Mouse (Mus musculus): ENCODE data around the gene Zfp513. TPM values are rescaled to one million over a fixed set of nuclear protein-coding genes. Genes with fewer than 3 reads are reported as not detected.

Gene Zfp513
- 3.1 and 4.2 TPM in 2 replicates for total RNA-seq (2014; rRNA removed)
- polyA plus RNA-seq (2012; rRNA removed) = 17.6 and 27.6 TPM in 2 replicates

GRCm38 (mm10) chr5:31201742-31202590, at the start of gene Zfp513:
TSS of gene Zfp513 (minus strand) at chr5:31202303.
- WGBS = 1% methylated on average over 53 of the region's 53 CpGs

GRCm38 (mm10) chr5:31251541-31252101, 49.5 kb upstream of the Zfp513 start, which contains the start of gene Krtcap3:
TSS of gene Krtcap3 (plus strand) at chr5:31251691.
- peak within 1 kb of the TSS; percentile 37; the same call in 1 of the 2 replicates for H3K9ac ChIP-seq (ENCODE audit: low read depth, low read length)
- no peak for DNase-seq (ENCODE audit: extremely low read depth, low read depth, low spot score)
- peaks cover 42% of the 10 kb centered on the region for H3K36me3 ChIP-seq (ENCODE audit: control insufficient read depth, insufficient read depth, low read length)
- H3K79me2 ChIP-seq (ENCODE audit: control insufficient read depth, insufficient read depth, low read length) = no peaks in the 10 kb centered on the region
- H3K4me1 ChIP-seq (ENCODE audit: control insufficient read depth, insufficient read depth, low read length) = peaks cover under 1% of the 10 kb centered on the region; the same call in 1 of the 2 replicates
- H3K27ac ChIP-seq (replicated peaks; ENCODE audit: insufficient read depth, low read depth, low read length) = no peak within 1 kb of the TSS
- H3K27me3 ChIP-seq (ENCODE audit: control insufficient read depth, insufficient read depth, low read length) = no peaks in the 10 kb centered on the region
- 49% methylated on average over 47 of the region's 47 CpGs for WGBS
- TF ChIP-seq CTCF (IDR thresholded peaks at IDR 0.05; ENCODE audit: low read depth, low read length) = no peak
- peak within 1 kb of the TSS; percentile 60 for H3K4me3 ChIP-seq (ENCODE audit: insufficient read depth, low read depth, low read length)

More at GRCm38 (mm10) chr5:31201742-31202590, at the start of gene Zfp513:
- no peak for TF ChIP-seq CTCF (IDR thresholded peaks at IDR 0.05; ENCODE audit: low read depth, low read length)
- peak; percentile 89; the same call in 1 of the 2 replicates for TF ChIP-seq POLR2A (IDR thresholded peaks at IDR 0.05; ENCODE audit: extremely low read depth, insufficient read depth, low read length)
- Histone ChIP-seq H3K9ac (ENCODE audit: low read depth, low read length) (peak within 1 kb of the TSS; percentile 81), H3K36me3 (ENCODE audit: control insufficient read depth, insufficient read depth, low read length) (peaks cover 37% of the 10 kb centered on the region), H3K27ac (replicated peaks; ENCODE audit: insufficient read depth, low read depth, low read length) (peak within 1 kb of the TSS; percentile 81), H3K27me3 (ENCODE audit: control insufficient read depth, insufficient read depth, low read length) (no peaks in the 10 kb centered on the region), H3K4me3 (ENCODE audit: insufficient read depth, low read depth, low read length) (peak within 1 kb of the TSS; percentile 73), H3K79me2 (ENCODE audit: control insufficient read depth, insufficient read depth, low read length) (peaks cover 7% of the 10 kb centered on the region), H3K4me1 (ENCODE audit: control insufficient read depth, insufficient read depth, low read length) (peaks cover 4% of the 10 kb centered on the region)
- DNase-seq (ENCODE audit: extremely low read depth, low read depth, low spot score) = peak; percentile 98

- WGBS = 88% methylated on average over 4 of the region's 4 CpGs
- peaks cover 48% of the 10 kb centered on the region for H3K36me3 ChIP-seq (ENCODE audit: control insufficient read depth, insufficient read depth, low read length)
Observed at GRCm38 (mm10) chr5:31250716-31251115, 48.6 kb upstream of the Zfp513 start.

GRCm38 (mm10) chr5:31242191-31242590, 40.1 kb upstream of the Zfp513 start:
- peaks cover 31% of the 10 kb centered on the region for H3K36me3 ChIP-seq (ENCODE audit: control insufficient read depth, insufficient read depth, low read length)
- H3K9ac ChIP-seq (ENCODE audit: low read depth, low read length) = no peak overlapping the region; the same call in 1 of the 2 replicates
- TF ChIP-seq POLR2A (IDR thresholded peaks at IDR 0.05; ENCODE audit: extremely low read depth, insufficient read depth, low read length) = no peak
- no peak for TF ChIP-seq CTCF (IDR thresholded peaks at IDR 0.05; ENCODE audit: low read depth, low read length)
- H3K79me2 ChIP-seq (ENCODE audit: control insufficient read depth, insufficient read depth, low read length) = peaks cover 4% of the 10 kb centered on the region; the same call in 1 of the 2 replicates
- H3K27ac ChIP-seq (replicated peaks; ENCODE audit: insufficient read depth, low read depth, low read length) = no peak overlapping the region
- WGBS = 18% methylated on average over 10 of the region's 10 CpGs
- DNase-seq (ENCODE audit: extremely low read depth, low read depth, low spot score) = no peak
- no peaks in the 10 kb centered on the region for H3K27me3 ChIP-seq (ENCODE audit: control insufficient read depth, insufficient read depth, low read length)
- H3K4me1 ChIP-seq (ENCODE audit: control insufficient read depth, insufficient read depth, low read length) = peaks cover 4% of the 10 kb centered on the region
- H3K4me3 ChIP-seq (ENCODE audit: insufficient read depth, low read depth, low read length) = no peak overlapping the region

More at GRCm38 (mm10) chr5:31250716-31251115, 48.6 kb upstream of the Zfp513 start:
- Histone ChIP-seq H3K4me3 (ENCODE audit: insufficient read depth, low read depth, low read length) (no peak overlapping the region), H3K27ac (replicated peaks; ENCODE audit: insufficient read depth, low read depth, low read length) (no peak overlapping the region), H3K79me2 (ENCODE audit: control insufficient read depth, insufficient read depth, low read length) (no peaks in the 10 kb centered on the region), H3K4me1 (ENCODE audit: control insufficient read depth, insufficient read depth, low read length) (no peaks in the 10 kb centered on the region), H3K9ac (ENCODE audit: low read depth, low read length) (no peak overlapping the region), H3K27me3 (ENCODE audit: control insufficient read depth, insufficient read depth, low read length) (no peaks in the 10 kb centered on the region)
- TF ChIP-seq CTCF (IDR thresholded peaks at IDR 0.05; ENCODE audit: low read depth, low read length) (no peak), POLR2A (IDR thresholded peaks at IDR 0.05; ENCODE audit: extremely low read depth, insufficient read depth, low read length) (no peak)
- no peak for DNase-seq (ENCODE audit: extremely low read depth, low read depth, low spot score)

GRCm38 (mm10) chr5:31241522-31242034, 39.5 kb upstream of the Zfp513 start:
- Histone ChIP-seq H3K79me2 (ENCODE audit: control insufficient read depth, insufficient read depth, low read length) (peaks cover 4% of the 10 kb centered on the region; the same call in 1 of the 2 replicates), H3K4me3 (ENCODE audit: insufficient read depth, low read depth, low read length) (peak overlapping the region; percentile 48), H3K4me1 (ENCODE audit: control insufficient read depth, insufficient read depth, low read length) (peaks cover 4% of the 10 kb centered on the region), H3K27me3 (ENCODE audit: control insufficient read depth, insufficient read depth, low read length) (no peaks in the 10 kb centered on the region), H3K36me3 (ENCODE audit: control insufficient read depth, insufficient read depth, low read length) (peaks cover 25% of the 10 kb centered on the region), H3K9ac (ENCODE audit: low read depth, low read length) (peak overlapping the region; percentile 10), H3K27ac (replicated peaks; ENCODE audit: insufficient read depth, low read depth, low read length) (peak overlapping the region; percentile 29; the same call in 1 of the 2 replicates)
- TF ChIP-seq POLR2A (IDR thresholded peaks at IDR 0.05; ENCODE audit: extremely low read depth, insufficient read depth, low read length) (no peak), CTCF (IDR thresholded peaks at IDR 0.05; ENCODE audit: low read depth, low read length) (no peak)
- 0% methylated on average over 13 of the region's 13 CpGs for WGBS
- DNase-seq (ENCODE audit: extremely low read depth, low read depth, low spot score) = peak; percentile 14
